Mouse (Mus musculus): Measurements from ENCODE around the gene Gga2. TPM values are rescaled to one million over a fixed set of nuclear protein-coding genes. Genes with fewer than 3 reads are reported as not detected.

The Gga2 gene
- polyA plus RNA-seq, 1 experiment from 2014 or later = 121 TPM

- Histone ChIP-seq H3K4me1 (replicated peaks) (no peaks in the 10 kb centered on the region), H3K9me3 (no peaks in the 10 kb centered on the region), H3K27ac (no peak within 1 kb of the TSS), H3K36me3 (0 out of 2 replicates have a peak, but pooled peaks cover 4% of the 10 kb centered on the region), H3K9ac (peak within 1 kb of the TSS; percentile 80), H3K27me3 (replicated peaks) (no peaks in the 10 kb centered on the region), H3K4me2 (replicated peaks) (peak within 1 kb of the TSS; percentile 67), H3K4me3 (replicated peaks) (peak within 1 kb of the TSS; percentile 79)
- WGBS = under 1% methylated on average over 55 of the region's 55 CpGs
- ATAC-seq = peak; percentile 93
Observed at GRCm38 (mm10) chr7:121981307-121981871, 39.6 kb downstream of the Gga2 start, which contains the start of gene Cog7. Gene Cog7 (minus strand): TSS chr7:121981711.

GRCm38 (mm10) chr7:121975031-121975430 is 46.0 kb downstream of the Gga2 start:
- 55% methylated on average over 4 of the region's 4 CpGs for whole genome bisulfite sequencing
- no peaks in the 10 kb centered on the region for H3K4me1 ChIP-seq (replicated peaks)
- no peak overlapping the region for H3K4me3 ChIP-seq (replicated peaks)
- no peak overlapping the region for H3K4me2 ChIP-seq (replicated peaks)
- no peaks in the 10 kb centered on the region for H3K9me3 ChIP-seq
- no peaks in the 10 kb centered on the region for H3K27me3 ChIP-seq (replicated peaks)
- 0 out of 2 replicates have a peak, but pooled peaks cover 4% of the 10 kb centered on the region for H3K36me3 ChIP-seq
- H3K9ac ChIP-seq = no peak overlapping the region
- no peak for ATAC-seq
- no peak overlapping the region for H3K27ac ChIP-seq

- H3K9ac ChIP-seq = no peak overlapping the region
- H3K4me3 ChIP-seq (replicated peaks) = no peak overlapping the region
- ATAC-seq = no peak
- no peaks in the 10 kb centered on the region for H3K9me3 ChIP-seq
- no peaks in the 10 kb centered on the region for H3K36me3 ChIP-seq
- WGBS = 83% methylated on average over 3 of the region's 3 CpGs
- H3K4me2 ChIP-seq (replicated peaks) = no peak overlapping the region
- no peak overlapping the region for H3K27ac ChIP-seq
- no peaks in the 10 kb centered on the region for H3K27me3 ChIP-seq (replicated peaks)
- no peaks in the 10 kb centered on the region for H3K4me1 ChIP-seq (replicated peaks)
Observed at GRCm38 (mm10) chr7:121971698-121972097, 49.3 kb downstream of the Gga2 start.

GRCm38 (mm10) chr7:121970250-121970649 is 50.8 kb downstream of the Gga2 start:
- no peaks in the 10 kb centered on the region for H3K27me3 ChIP-seq (replicated peaks)
- H3K36me3 ChIP-seq = no peaks in the 10 kb centered on the region
- no peak for ATAC-seq
- no peak overlapping the region for H3K4me2 ChIP-seq (replicated peaks)
- WGBS = 79% methylated on average over 9 of the region's 9 CpGs
- H3K4me3 ChIP-seq (replicated peaks) = no peak overlapping the region
- H3K9ac ChIP-seq = no peak overlapping the region
- H3K27ac ChIP-seq = no peak overlapping the region
- no peaks in the 10 kb centered on the region for H3K4me1 ChIP-seq (replicated peaks)
- no peaks in the 10 kb centered on the region for H3K9me3 ChIP-seq

- no peak for ATAC-seq
- Histone ChIP-seq H3K4me1 (replicated peaks) (no peaks in the 10 kb centered on the region), H3K27me3 (replicated peaks) (no peaks in the 10 kb centered on the region), H3K4me2 (replicated peaks) (no peak overlapping the region), H3K27ac (no peak overlapping the region), H3K9ac (no peak overlapping the region), H3K36me3 (no peaks in the 10 kb centered on the region), H3K4me3 (replicated peaks) (no peak overlapping the region), H3K9me3 (no peaks in the 10 kb centered on the region)
- WGBS = 86% methylated on average over 9 of the region's 9 CpGs
Observed at GRCm38 (mm10) chr7:121968816-121969215, 52.2 kb downstream of the Gga2 start.

DNA sequence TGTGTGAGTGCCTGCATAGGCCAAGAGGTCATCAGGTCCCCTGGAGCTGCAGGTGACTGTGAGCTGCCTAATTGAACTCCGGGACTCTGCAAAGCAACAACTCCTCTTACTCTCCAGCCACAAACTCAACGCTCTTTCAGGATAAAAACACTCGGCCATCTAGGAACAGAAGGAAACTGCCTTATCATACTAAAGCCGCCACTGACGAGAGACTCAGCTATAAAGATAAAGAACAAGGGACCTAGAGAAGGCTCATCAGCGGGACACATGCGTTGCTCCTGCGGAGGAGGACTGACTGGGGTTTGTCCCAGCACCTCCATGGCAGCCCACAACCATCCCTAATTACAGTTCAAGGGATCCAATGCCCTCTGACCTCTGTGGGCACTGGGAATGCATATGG is 52.8 kb downstream of the Gga2 start:
- H3K36me3 ChIP-seq = no peaks in the 10 kb centered on the region
- H3K9me3 ChIP-seq = no peaks in the 10 kb centered on the region
- H3K9ac ChIP-seq = no peak overlapping the region
- no peak overlapping the region for H3K4me3 ChIP-seq (replicated peaks)
- no peak for ATAC-seq
- no peaks in the 10 kb centered on the region for H3K4me1 ChIP-seq (replicated peaks)
- H3K27me3 ChIP-seq (replicated peaks) = no peaks in the 10 kb centered on the region
- H3K27ac ChIP-seq = no peak overlapping the region
- WGBS = 68% methylated on average over 8 of the region's 8 CpGs
- H3K4me2 ChIP-seq (replicated peaks) = no peak overlapping the region

- Histone ChIP-seq H3K4me1 (replicated peaks) (no peaks in the 10 kb centered on the region), H3K27ac (no peak overlapping the region), H3K36me3 (peaks cover 7% of the 10 kb centered on the region; the same call in 1 of the 2 replicates), H3K27me3 (replicated peaks) (no peaks in the 10 kb centered on the region), H3K4me3 (replicated peaks) (no peak overlapping the region), H3K4me2 (replicated peaks) (no peak overlapping the region), H3K9me3 (no peaks in the 10 kb centered on the region), H3K9ac (no peak overlapping the region)
- WGBS = 92% methylated on average over 7 of the region's 7 CpGs
- ATAC-seq = no peak
Observed at GRCm38 (mm10) chr7:121966169-121966568, 54.9 kb downstream of the Gga2 start.

- H3K27me3 ChIP-seq (replicated peaks) = no peaks in the 10 kb centered on the region
- H3K4me1 ChIP-seq (replicated peaks) = no peaks in the 10 kb centered on the region
- no peak overlapping the region for H3K9ac ChIP-seq
- H3K36me3 ChIP-seq = peaks cover 7% of the 10 kb centered on the region; the same call in 1 of the 2 replicates
- no peak for ATAC-seq
- 66% methylated on average over 6 of the region's 6 CpGs for WGBS
- no peak overlapping the region for H3K27ac ChIP-seq
- H3K9me3 ChIP-seq = no peaks in the 10 kb centered on the region
- no peak overlapping the region for H3K4me2 ChIP-seq (replicated peaks)
- H3K4me3 ChIP-seq (replicated peaks) = no peak overlapping the region
Observed at GRCm38 (mm10) chr7:121963883-121964398, 57.1 kb downstream of the Gga2 start.

DNA sequence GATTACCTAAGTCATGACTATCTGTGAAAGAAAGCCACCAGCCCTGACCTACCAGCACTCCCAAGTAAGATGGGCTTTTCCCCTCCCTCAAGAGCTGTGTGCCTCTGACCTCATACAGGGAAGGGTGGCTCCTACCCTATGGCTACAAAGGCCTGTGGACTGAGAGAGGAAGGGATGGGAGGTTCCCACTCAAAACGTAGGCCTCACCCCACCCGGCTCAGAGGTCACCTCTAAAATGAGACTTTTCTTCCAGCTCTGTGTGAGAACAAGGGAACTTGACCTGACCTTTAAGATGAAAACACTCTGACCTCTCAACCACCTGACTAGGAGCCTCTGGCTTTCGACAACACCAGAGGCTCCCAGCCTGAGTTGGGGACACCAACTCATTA is 58.5 kb downstream of the Gga2 start:
- Histone ChIP-seq H3K27me3 (replicated peaks) (no peaks in the 10 kb centered on the region), H3K36me3 (peaks cover 7% of the 10 kb centered on the region; the same call in 1 of the 2 replicates), H3K9me3 (no peaks in the 10 kb centered on the region), H3K9ac (no peak overlapping the region), H3K27ac (no peak overlapping the region), H3K4me3 (replicated peaks) (no peak overlapping the region), H3K4me1 (replicated peaks) (no peaks in the 10 kb centered on the region), H3K4me2 (replicated peaks) (no peak overlapping the region)
- 71% methylated on average over 3 of the region's 3 CpGs for WGBS
- no peak for ATAC-seq

- H3K27me3 ChIP-seq (replicated peaks) = no peaks in the 10 kb centered on the region
- peaks cover 7% of the 10 kb centered on the region; the same call in 1 of the 2 replicates for H3K36me3 ChIP-seq
- no peak overlapping the region for H3K27ac ChIP-seq
- H3K4me1 ChIP-seq (replicated peaks) = no peaks in the 10 kb centered on the region
- H3K9ac ChIP-seq = no peak overlapping the region
- H3K4me3 ChIP-seq (replicated peaks) = no peak overlapping the region
- no peaks in the 10 kb centered on the region for H3K9me3 ChIP-seq
- H3K4me2 ChIP-seq (replicated peaks) = no peak overlapping the region
- ATAC-seq = no peak
- 83% methylated on average over 7 of the region's 7 CpGs for WGBS
Observed at GRCm38 (mm10) chr7:121961913-121962570, 59.0 kb downstream of the Gga2 start.

GRCm38 (mm10) chr7:121955802-121956201 is 65.2 kb downstream of the Gga2 start:
- H3K9ac ChIP-seq = no peak overlapping the region
- 34% methylated on average over 12 of the region's 12 CpGs for WGBS
- peak; percentile 41; the same call in 1 of the 2 replicates for ATAC-seq

GRCm38 (mm10) chr7:121954891-121955669 is 65.9 kb downstream of the Gga2 start:
- WGBS = 74% methylated on average over 11 of the region's 11 CpGs
- H3K4me3 ChIP-seq (replicated peaks) = no peak overlapping the region
- no peak overlapping the region for H3K9ac ChIP-seq
- H3K36me3 ChIP-seq = 0 out of 2 replicates have a peak, but pooled peaks cover 2% of the 10 kb centered on the region
- H3K4me1 ChIP-seq (replicated peaks) = 0 out of 2 replicates have a peak, but pooled peaks cover 2% of the 10 kb centered on the region
- H3K4me2 ChIP-seq (replicated peaks) = no peak overlapping the region
- ATAC-seq = peak; percentile 23; the same call in 1 of the 2 replicates
- no peaks in the 10 kb centered on the region for H3K9me3 ChIP-seq
- H3K27me3 ChIP-seq (replicated peaks) = no peaks in the 10 kb centered on the region
- no peak overlapping the region for H3K27ac ChIP-seq

More at GRCm38 (mm10) chr7:121955802-121956201, 65.2 kb downstream of the Gga2 start:
- 0 out of 2 replicates have a peak, but pooled peaks cover 2% of the 10 kb centered on the region for H3K4me1 ChIP-seq (replicated peaks)
- H3K4me3 ChIP-seq (replicated peaks) = no peak overlapping the region
- H3K27me3 ChIP-seq (replicated peaks) = no peaks in the 10 kb centered on the region
- H3K9me3 ChIP-seq = no peaks in the 10 kb centered on the region
- no peak overlapping the region for H3K27ac ChIP-seq
- H3K4me2 ChIP-seq (replicated peaks) = peak overlapping the region; percentile 24; the same call in 1 of the 2 replicates
- H3K36me3 ChIP-seq = 0 out of 2 replicates have a peak, but pooled peaks cover 2% of the 10 kb centered on the region

Data from intestine, embryonic 15.5 days (tissue).